ENCODE assay signal across 8 mouse cellular contexts in genomic region chr2:170322013-170322414, GRCm38 (mm10).
A peak's percentile ranks its signal among the peaks of the same experiment; 100 is the strongest.
DNase-seq lines count a peak whose midpoint lies in the region; ATAC-seq and TF ChIP-seq lines count a peak whose summit lies in the region.

No protein-coding gene starts in this region.

- peak; percentile 51 for ATAC-seq in common myeloid progenitor, adult 5-6 weeks (replicated peaks; ENCODE audit: low read depth, poor library complexity, severe bottlenecking)
- no peak for ATAC-seq in kidney, embryonic 14.5 days (ENCODE audit: low FRiP score, low TSS enrichment)
- ATAC-seq in hindbrain, embryonic 11.5 days (ENCODE audit: low FRiP score): no peak

- no peaks in the 10 kb centered on the region for H3K27me3 ChIP-seq in myocyte (ENCODE audit: control insufficient read depth, insufficient read depth, insufficient read length)
- H3K27me3 ChIP-seq in kidney, embryonic 14.5 days (ENCODE audit: control insufficient read depth, insufficient read depth, low read length): no peaks in the 10 kb centered on the region
- H3K27me3 ChIP-seq in hindbrain, embryonic 11.5 days (ENCODE audit: control insufficient read depth, insufficient read depth, low read length): no peaks in the 10 kb centered on the region

- WGBS in kidney, embryonic 14.5 days: 31% methylated on average over 3 of the region's 3 CpGs
- WGBS in hindbrain, embryonic 11.5 days: 42% methylated on average over 3 of the region's 3 CpGs

- no peaks in the 10 kb centered on the region for H3K79me2 ChIP-seq in myocyte (ENCODE audit: control insufficient read depth, insufficient read depth)

- no peak for DNase-seq in layer of hippocampus, adult 2 months (ENCODE audit: low spot score in 2 of 2)
- DNase-seq in layer of hippocampus, adult 8-10 months (ENCODE audit: low spot score in 2 of 2): no peak
- DNase-seq in heart, postnatal 4 days: peak; percentile 59
- no peak for DNase-seq in hindbrain, embryonic 11.5 days (ENCODE audit: low spot score)
- no peak for DNase-seq in urinary bladder, adult 2 months (ENCODE audit: low spot score)

- no peak overlapping the region for H3K9ac ChIP-seq in kidney, embryonic 14.5 days (ENCODE audit: low read depth, low read length)
- no peak overlapping the region for H3K9ac ChIP-seq in hindbrain, embryonic 11.5 days (ENCODE audit: low read depth, low read length)

- H3K4me3 ChIP-seq in layer of hippocampus, adult 2 months: no peak overlapping the region
- H3K4me3 ChIP-seq in myocyte: no peak overlapping the region
- H3K4me3 ChIP-seq in kidney, embryonic 14.5 days (ENCODE audit: low read length): no peak overlapping the region
- no peak overlapping the region for H3K4me3 ChIP-seq in hindbrain, embryonic 11.5 days (ENCODE audit: low read depth, low read length)

- H3K36me3 ChIP-seq in myocyte (ENCODE audit: control insufficient read depth, insufficient read depth): no peaks in the 10 kb centered on the region
- no peaks in the 10 kb centered on the region for H3K36me3 ChIP-seq in kidney, embryonic 14.5 days (ENCODE audit: control insufficient read depth, insufficient read depth, low read length)
- H3K36me3 ChIP-seq in hindbrain, embryonic 11.5 days (ENCODE audit: control insufficient read depth, insufficient read depth, low read length): no peaks in the 10 kb centered on the region

- no peaks in the 10 kb centered on the region for H3K9me3 ChIP-seq in kidney, embryonic 14.5 days (ENCODE audit: control insufficient read depth, low read length)
- no peaks in the 10 kb centered on the region for H3K9me3 ChIP-seq in hindbrain, embryonic 11.5 days (ENCODE audit: control insufficient read depth, low read length)

- no peak overlapping the region for H3ac ChIP-seq in myocyte (ENCODE audit: control insufficient read depth, insufficient read length)

- no peak for TF ChIP-seq POLR2A in myocyte (IDR thresholded peaks at IDR 0.05; ENCODE audit: insufficient read length, low read depth)

- peaks cover 7% of the 10 kb centered on the region; the same call in 1 of the 2 replicates for H3K4me1 ChIP-seq in kidney, embryonic 14.5 days (ENCODE audit: control insufficient read depth, insufficient read depth, low read length)
- H3K4me1 ChIP-seq in hindbrain, embryonic 11.5 days (replicated peaks; ENCODE audit: control insufficient read depth, insufficient read depth, low read length): no peaks in the 10 kb centered on the region

- no peak for TF ChIP-seq CTCF in layer of hippocampus, adult 2 months (conservative IDR thresholded peaks at IDR 0.05)

- peak overlapping the region; percentile 55 for H3K4me2 ChIP-seq in myocyte (ENCODE audit: low read depth)
- no peak overlapping the region for H3K4me2 ChIP-seq in kidney, embryonic 14.5 days (replicated peaks; ENCODE audit: low read depth, low read length)
- no peak overlapping the region for H3K4me2 ChIP-seq in hindbrain, embryonic 11.5 days (replicated peaks; ENCODE audit: low read depth, low read length)

- H3K27ac ChIP-seq in layer of hippocampus, adult 2 months: peak overlapping the region; percentile 46; the same call in 1 of the 2 replicates
- no peak overlapping the region for H3K27ac ChIP-seq in kidney, embryonic 14.5 days (ENCODE audit: low read depth, low read length)
- H3K27ac ChIP-seq in hindbrain, embryonic 11.5 days (ENCODE audit: low read depth, low read length): no peak overlapping the region

TF ChIP-seq in myocyte, 11 proteins besides CTCF, POLR2A, EP300 and RAD21:
- TF ChIP-seq CEBPB (IDR thresholded peaks at IDR 0.05; ENCODE audit: insufficient read depth, poor library complexity, severe bottlenecking) (peak; percentile 95), USF1 (IDR thresholded peaks at IDR 0.05; ENCODE audit: low read depth) (no peak)
